Mouse (Mus musculus): ENCODE data around the gene B230104I21Rik. TPM values are rescaled to one million over a fixed set of nuclear protein-coding genes. Genes with fewer than 3 reads are reported as not detected.
A peak's percentile ranks its signal among the peaks of the same experiment; 100 is the strongest.

Gene B230104I21Rik
- not detected in 2 replicates for polyA plus RNA-seq (2015; fragmentation: Nextera tagmentation; extraction: Ambion mirVana)

DNA sequence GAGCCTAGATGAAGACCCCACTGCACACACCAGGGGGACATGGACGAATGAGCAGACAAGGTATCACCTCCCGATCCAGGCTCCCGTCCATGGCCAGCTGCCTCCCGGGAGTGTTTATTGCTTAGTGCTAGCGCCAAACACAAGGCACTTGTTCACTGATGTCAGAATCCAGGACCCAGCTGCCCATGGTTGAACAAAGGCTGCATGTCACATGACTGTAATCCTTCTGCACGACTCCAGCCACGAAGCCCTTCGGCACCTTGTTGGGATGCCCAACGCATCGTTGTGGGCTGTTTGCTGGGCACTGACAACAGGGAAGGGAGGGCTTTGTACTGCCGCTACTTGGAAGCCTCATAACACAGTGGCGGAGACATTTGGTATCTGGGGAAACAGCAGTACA lies at the start of gene B230104I21Rik:
Gene B230104I21Rik (plus strand): TSS at position 367 of the 400 bp plus-strand sequence.
- WGBS, result 35% methylated on average over 12 of the region's 12 CpGs
- Histone ChIP-seq H3K4me1 (peaks cover 31% of the 10 kb centered on the region), H3K27ac (peak within 1 kb of the TSS; percentile 4; the same call in 1 of the 2 replicates), H3K9ac (no peak within 1 kb of the TSS), H3K36me3 (replicated peaks) (no peaks in the 10 kb centered on the region), H3K4me2 (peak within 1 kb of the TSS; percentile 44), H3K4me3 (peak within 1 kb of the TSS; percentile 19; the same call in 1 of the 2 replicates), H3K9me3 (no peaks in the 10 kb centered on the region), H3K27me3 (replicated peaks) (no peaks in the 10 kb centered on the region)
- peak; percentile 56 for ATAC-seq (replicated peaks)

DNA sequence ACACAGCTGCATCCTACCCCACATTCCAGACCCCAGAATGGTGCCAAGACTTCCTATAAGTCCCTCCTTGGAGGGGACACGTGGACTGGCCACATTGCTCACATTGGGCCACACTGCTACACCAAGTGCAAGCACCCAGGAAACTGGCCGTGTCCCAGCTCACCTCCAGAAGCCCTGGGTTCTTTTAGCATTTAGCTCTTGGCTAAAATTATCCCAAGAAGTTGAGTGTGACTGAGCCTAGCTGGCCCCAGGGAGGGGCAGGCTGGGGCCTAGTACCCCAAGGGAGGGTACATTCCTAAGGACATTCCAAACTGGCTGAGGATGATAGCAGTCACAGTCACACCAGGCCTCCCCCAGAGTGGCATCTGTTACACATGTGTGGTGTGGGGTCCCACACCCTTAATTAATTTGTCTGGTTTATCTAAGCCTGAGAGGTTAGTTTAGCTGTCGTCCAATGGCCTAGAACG lies 42.2 kb upstream of the B230104I21Rik start:
- Histone ChIP-seq H3K4me3 (no peak overlapping the region), H3K4me2 (no peak overlapping the region), H3K27me3 (replicated peaks) (peaks cover 1% of the 10 kb centered on the region; the same call in 1 of the 2 replicates), H3K36me3 (replicated peaks) (no peaks in the 10 kb centered on the region), H3K4me1 (no peaks in the 10 kb centered on the region), H3K9ac (no peak overlapping the region), H3K27ac (no peak overlapping the region), H3K9me3 (no peaks in the 10 kb centered on the region)
- ATAC-seq (replicated peaks), result no peak
- WGBS, result 57% methylated on average over 4 of the region's 4 CpGs

DNA sequence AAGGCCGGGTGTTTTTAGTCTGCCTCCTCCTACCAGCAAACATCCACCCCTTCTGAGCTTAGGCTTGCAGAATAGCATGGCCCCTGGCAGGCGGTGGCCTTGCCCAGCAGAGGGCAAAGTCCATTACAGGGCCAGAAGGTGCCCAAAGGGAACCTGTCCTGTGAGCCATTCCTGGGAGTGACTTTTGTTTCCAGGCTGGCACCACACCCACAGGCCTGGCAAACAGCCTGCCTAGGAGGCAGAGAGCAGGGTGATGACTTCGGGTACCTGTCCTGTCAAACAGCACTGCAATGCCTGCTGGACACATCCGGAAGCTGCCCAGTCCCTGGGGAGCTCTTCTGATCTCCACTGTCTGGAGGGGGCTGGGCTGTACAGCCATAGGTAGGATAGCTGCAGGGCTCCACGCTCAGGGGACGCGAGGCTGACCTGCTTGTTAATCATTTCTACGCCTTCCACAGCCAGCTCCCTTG lies 41.6 kb upstream of the B230104I21Rik start:
- WGBS, result 58% methylated on average over 8 of the region's 8 CpGs
- Histone ChIP-seq H3K27ac (no peak overlapping the region), H3K4me1 (no peaks in the 10 kb centered on the region), H3K27me3 (replicated peaks) (peaks cover 6% of the 10 kb centered on the region), H3K4me3 (no peak overlapping the region), H3K9me3 (no peaks in the 10 kb centered on the region), H3K36me3 (replicated peaks) (no peaks in the 10 kb centered on the region), H3K9ac (no peak overlapping the region), H3K4me2 (no peak overlapping the region)
- no peak for ATAC-seq (replicated peaks)

GRCm38 (mm10) chr4:154297761-154298160 lies 38.2 kb upstream of the B230104I21Rik start:
- no peak for ATAC-seq (replicated peaks)
- H3K27ac ChIP-seq, result no peak overlapping the region
- H3K36me3 ChIP-seq (replicated peaks), result no peaks in the 10 kb centered on the region
- no peak overlapping the region for H3K4me3 ChIP-seq
- no peak overlapping the region for H3K9ac ChIP-seq
- no peak overlapping the region for H3K4me2 ChIP-seq
- 42% methylated on average over 9 of the region's 9 CpGs for WGBS
- no peaks in the 10 kb centered on the region for H3K9me3 ChIP-seq
- peaks cover 8% of the 10 kb centered on the region for H3K4me1 ChIP-seq
- H3K27me3 ChIP-seq (replicated peaks), result peaks cover 28% of the 10 kb centered on the region

GRCm38 (mm10) chr4:154299541-154300271 lies 36.2 kb upstream of the B230104I21Rik start:
- Histone ChIP-seq H3K9me3 (no peaks in the 10 kb centered on the region), H3K4me3 (peak overlapping the region; percentile 42), H3K4me2 (peak overlapping the region; percentile 67), H3K4me1 (peaks cover 8% of the 10 kb centered on the region), H3K27me3 (replicated peaks) (peaks cover 28% of the 10 kb centered on the region), H3K9ac (peak overlapping the region; percentile 4; the same call in 1 of the 2 replicates), H3K36me3 (replicated peaks) (no peaks in the 10 kb centered on the region), H3K27ac (no peak overlapping the region)
- peak; percentile 42; the same call in 1 of the 2 replicates for ATAC-seq (replicated peaks)
- under 1% methylated on average over 66 of the region's 66 CpGs for WGBS

DNA sequence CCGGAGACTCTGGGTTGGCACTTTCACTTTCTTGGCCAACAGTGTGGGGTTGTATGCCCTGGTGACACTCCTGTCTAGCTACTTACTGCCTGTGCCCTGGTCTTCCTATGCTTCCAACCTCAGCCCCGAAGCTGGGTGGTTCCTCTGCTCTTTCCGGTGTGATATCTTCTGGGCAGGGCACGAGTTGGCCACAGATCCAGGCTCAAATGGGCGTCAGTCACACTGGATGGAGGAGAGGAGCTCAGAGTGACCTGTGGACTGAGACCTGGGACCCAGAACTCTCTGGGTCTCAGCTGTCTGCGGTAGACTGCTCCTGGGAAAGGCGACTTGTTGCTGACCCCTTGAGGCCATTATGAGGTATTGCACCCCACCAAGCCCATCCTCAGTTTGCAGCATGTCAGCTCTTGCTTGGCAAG lies 34.5 kb upstream of the B230104I21Rik start, which contains the start of gene Arhgef16:
Gene Arhgef16 (minus strand): TSS at position 211 of the 416 bp plus-strand sequence.
- peak; percentile 48; the same call in 1 of the 2 replicates for ATAC-seq (replicated peaks)
- no peak within 1 kb of the TSS for H3K27ac ChIP-seq
- H3K27me3 ChIP-seq (replicated peaks), result peaks cover 28% of the 10 kb centered on the region

GRCm38 (mm10) chr4:154309131-154309530 lies 26.8 kb upstream of the B230104I21Rik start:
- H3K4me1 ChIP-seq, result no peaks in the 10 kb centered on the region
- H3K27ac ChIP-seq, result no peak overlapping the region
- H3K27me3 ChIP-seq (replicated peaks), result no peaks in the 10 kb centered on the region
- ATAC-seq (replicated peaks), result no peak
- no peak overlapping the region for H3K4me3 ChIP-seq
- H3K9me3 ChIP-seq, result no peaks in the 10 kb centered on the region
- no peak overlapping the region for H3K4me2 ChIP-seq
- WGBS, result 77% methylated on average over 2 of the region's 2 CpGs
- H3K36me3 ChIP-seq (replicated peaks), result no peaks in the 10 kb centered on the region
- H3K9ac ChIP-seq, result no peak overlapping the region

More for the DNA sequence above, 34.5 kb upstream of the B230104I21Rik start, which contains the start of gene Arhgef16:
- Histone ChIP-seq H3K4me2 (no peak within 1 kb of the TSS), H3K4me3 (no peak within 1 kb of the TSS), H3K9me3 (no peaks in the 10 kb centered on the region), H3K4me1 (peaks cover 8% of the 10 kb centered on the region), H3K9ac (no peak within 1 kb of the TSS), H3K36me3 (replicated peaks) (no peaks in the 10 kb centered on the region)
- 25% methylated on average over 7 of the region's 7 CpGs for WGBS

DNA sequence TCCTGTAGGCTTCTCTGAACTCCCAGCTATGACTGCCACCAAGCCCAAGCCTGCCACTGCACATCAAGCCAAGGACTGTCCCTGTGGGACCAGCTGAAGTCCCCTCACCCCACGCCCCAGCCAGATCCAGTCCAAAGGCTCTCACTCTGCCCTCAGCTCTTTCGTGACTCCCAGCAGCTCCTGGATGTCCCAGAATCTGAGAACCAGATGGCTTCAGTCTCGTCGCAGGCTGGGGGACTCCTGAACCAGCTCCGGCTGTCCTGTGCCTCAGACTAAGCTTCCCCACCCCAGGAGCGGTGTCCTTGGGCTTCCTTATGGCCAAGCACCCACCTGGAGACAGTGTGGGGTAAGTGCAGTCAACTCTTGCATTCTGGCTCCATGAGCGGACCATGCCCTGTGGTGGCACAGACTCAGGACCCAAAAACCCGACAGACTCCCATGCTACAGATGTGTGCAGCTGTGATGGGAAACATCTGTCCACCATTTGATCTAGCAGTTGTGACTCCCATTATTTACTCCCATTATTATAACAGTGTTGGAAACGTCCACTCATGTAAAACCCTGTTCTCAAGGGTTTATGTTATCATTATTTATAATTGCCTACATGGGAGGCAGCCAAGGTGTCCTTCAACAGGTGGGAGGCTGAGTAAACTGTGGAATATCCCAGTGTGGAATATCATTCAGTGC lies 25.2 kb upstream of the B230104I21Rik start:
- Histone ChIP-seq H3K4me2 (no peak overlapping the region), H3K36me3 (replicated peaks) (no peaks in the 10 kb centered on the region), H3K4me1 (no peaks in the 10 kb centered on the region), H3K27me3 (replicated peaks) (no peaks in the 10 kb centered on the region), H3K9me3 (no peaks in the 10 kb centered on the region), H3K9ac (no peak overlapping the region), H3K4me3 (no peak overlapping the region), H3K27ac (no peak overlapping the region)
- no peak for ATAC-seq (replicated peaks)
- 78% methylated on average over 9 of the region's 9 CpGs for WGBS

GRCm38 (mm10) chr4:154312143-154312812 lies 23.6 kb upstream of the B230104I21Rik start:
- 0 out of 2 replicates have a peak, but pooled peaks have one; percentile 33 for ATAC-seq (replicated peaks)
- 73% methylated on average over 2 of the region's 2 CpGs for WGBS
- no peak overlapping the region for H3K9ac ChIP-seq

DNA sequence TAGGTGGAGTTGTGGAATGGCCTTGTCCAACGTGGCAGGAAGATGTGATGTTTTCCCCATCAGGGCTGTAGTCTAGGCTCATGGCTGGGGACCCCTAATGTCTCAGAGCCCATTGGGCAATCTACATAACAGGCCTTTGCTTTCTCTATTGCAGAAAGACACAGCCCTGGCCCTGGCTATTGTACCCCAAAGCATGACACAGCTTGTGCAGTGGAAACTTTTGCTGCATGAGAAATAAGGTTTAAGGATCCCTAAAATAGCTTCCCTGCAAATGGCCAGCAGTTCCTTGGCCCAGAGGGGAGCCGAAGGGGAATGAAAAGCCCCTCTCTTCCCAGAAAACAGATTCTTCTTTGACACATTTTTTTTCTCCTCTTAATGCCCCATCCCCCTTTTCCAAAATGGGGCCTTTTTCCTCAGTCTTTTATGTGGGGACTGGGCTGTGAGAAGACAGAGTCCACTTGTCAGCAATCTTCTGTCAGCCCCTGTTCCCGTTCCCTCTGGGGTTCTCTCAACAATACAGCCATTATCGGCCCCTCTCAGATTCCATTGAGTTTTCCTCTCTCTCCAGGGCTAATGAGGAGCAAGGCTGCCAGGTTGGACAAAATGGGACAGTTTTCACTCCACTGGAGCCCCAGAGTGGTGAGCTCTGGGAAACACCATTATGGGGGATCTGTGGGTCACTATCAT lies 22.8 kb upstream of the B230104I21Rik start:
- no peaks in the 10 kb centered on the region for H3K9me3 ChIP-seq
- no peak overlapping the region for H3K4me3 ChIP-seq
- no peaks in the 10 kb centered on the region for H3K4me1 ChIP-seq
- WGBS, result 32% methylated on average over 4 of the region's 4 CpGs
- ATAC-seq (replicated peaks), result no peak; the same call in 1 of the 2 replicates
- no peaks in the 10 kb centered on the region for H3K27me3 ChIP-seq (replicated peaks)
- peak overlapping the region; percentile 40 for H3K27ac ChIP-seq
- no peaks in the 10 kb centered on the region for H3K36me3 ChIP-seq (replicated peaks)
- H3K4me2 ChIP-seq, result no peak overlapping the region
- H3K9ac ChIP-seq, result no peak overlapping the region

More at GRCm38 (mm10) chr4:154312143-154312812, 23.6 kb upstream of the B230104I21Rik start:
- Histone ChIP-seq H3K27me3 (replicated peaks) (no peaks in the 10 kb centered on the region), H3K36me3 (replicated peaks) (no peaks in the 10 kb centered on the region), H3K27ac (peak overlapping the region; percentile 40; the same call in 1 of the 2 replicates), H3K9me3 (no peaks in the 10 kb centered on the region), H3K4me1 (no peaks in the 10 kb centered on the region), H3K4me3 (no peak overlapping the region), H3K4me2 (no peak overlapping the region)

GRCm38 (mm10) chr4:154313622-154313967 lies 22.3 kb upstream of the B230104I21Rik start:
- Histone ChIP-seq H3K9me3 (no peaks in the 10 kb centered on the region), H3K4me1 (no peaks in the 10 kb centered on the region), H3K27me3 (replicated peaks) (no peaks in the 10 kb centered on the region), H3K27ac (peak overlapping the region; percentile 38; the same call in 1 of the 2 replicates), H3K4me2 (no peak overlapping the region), H3K36me3 (replicated peaks) (no peaks in the 10 kb centered on the region), H3K4me3 (no peak overlapping the region), H3K9ac (no peak overlapping the region)
- 78% methylated on average over 11 of the region's 11 CpGs for WGBS
- no peak for ATAC-seq (replicated peaks)
